Mouse (Mus musculus) frontal cortex, adult (tissue): ENCODE results near the gene Ttc6.
A peak's percentile ranks its signal among the peaks of the same experiment; 100 is the strongest.

ENCODE experiments used
- ATAC-seq: cut with Nextera tagmentation; 2 replicates; pipeline ENCODE4 v1.9.2; 2017; ENCODE audit warnings: mild to moderate bottlenecking, moderate library complexity, mixed read lengths; ENCODE audit not compliant: low TSS enrichment

The Ttc6 gene

DNA sequence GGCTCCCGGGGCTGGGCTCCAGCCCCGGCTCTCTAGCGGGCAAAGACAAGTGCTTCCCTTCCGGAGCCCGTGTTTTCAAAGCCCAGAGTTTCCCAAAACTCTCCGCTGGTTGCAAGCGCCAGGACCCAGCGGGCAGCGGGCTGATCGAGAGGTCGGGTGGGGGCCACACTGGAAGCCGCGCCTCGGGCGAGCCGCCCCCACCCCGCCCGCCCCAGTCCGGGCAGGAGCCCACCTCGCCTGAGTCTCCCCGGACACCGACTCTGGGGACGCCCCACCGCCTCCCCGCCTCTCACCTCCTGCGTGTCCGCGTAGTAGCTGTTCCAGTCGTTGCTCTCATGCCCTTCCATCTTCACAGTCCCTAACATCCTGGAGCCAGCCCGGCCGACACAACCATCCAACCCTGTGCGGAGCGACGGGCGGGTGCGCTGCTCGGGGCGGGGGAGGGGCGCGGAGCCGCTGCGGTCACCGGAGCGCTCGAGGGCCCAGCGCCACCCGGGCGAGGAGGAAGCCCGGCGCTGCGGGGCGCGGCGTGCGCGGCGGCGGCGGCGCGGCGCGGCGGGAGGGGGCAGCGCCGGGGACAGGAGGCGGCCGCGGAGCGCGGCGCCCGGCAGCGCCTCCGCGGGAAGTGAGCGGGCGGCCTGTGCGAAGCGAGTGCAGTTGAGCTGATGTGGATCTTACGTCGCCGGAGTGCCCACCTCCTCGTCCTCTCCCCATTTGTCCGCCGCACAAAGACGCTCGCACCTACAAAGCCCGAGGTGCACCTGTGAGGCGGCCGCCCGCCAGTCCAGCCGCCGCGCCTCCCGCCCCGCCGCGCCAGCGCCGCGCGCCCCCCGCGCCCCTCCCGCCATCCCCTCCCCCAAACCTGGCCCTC lies 18.3 kb upstream of the Ttc6 start:
- no peak for ATAC-seq

GRCm38 (mm10) chr12:57546415-57547201 lies 17.3 kb upstream of the Ttc6 start, which contains the start of gene Foxa1:
TSS of gene Foxa1 (minus strand) at chr12:57546916.
- ATAC-seq: no peak

DNA sequence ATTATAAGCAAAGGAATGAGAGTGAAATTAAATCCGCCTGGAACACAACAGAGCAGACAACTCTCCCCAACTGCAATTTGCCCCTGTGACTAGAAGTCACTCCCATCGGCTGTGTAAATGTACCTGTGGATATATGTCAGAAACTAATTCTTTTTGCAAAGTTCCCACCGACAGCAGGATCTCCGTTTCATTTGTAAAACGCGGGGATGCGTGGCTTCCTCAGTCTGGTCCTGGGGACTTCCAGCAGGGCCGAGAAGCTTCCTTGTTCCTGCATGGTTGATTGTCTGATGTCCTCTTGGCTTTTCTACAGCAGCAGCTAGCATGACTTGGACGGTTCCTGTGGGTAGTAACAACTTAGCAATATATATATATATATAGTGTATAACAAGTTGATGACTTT lies 16.0 kb upstream of the Ttc6 start:
- no peak for ATAC-seq

DNA sequence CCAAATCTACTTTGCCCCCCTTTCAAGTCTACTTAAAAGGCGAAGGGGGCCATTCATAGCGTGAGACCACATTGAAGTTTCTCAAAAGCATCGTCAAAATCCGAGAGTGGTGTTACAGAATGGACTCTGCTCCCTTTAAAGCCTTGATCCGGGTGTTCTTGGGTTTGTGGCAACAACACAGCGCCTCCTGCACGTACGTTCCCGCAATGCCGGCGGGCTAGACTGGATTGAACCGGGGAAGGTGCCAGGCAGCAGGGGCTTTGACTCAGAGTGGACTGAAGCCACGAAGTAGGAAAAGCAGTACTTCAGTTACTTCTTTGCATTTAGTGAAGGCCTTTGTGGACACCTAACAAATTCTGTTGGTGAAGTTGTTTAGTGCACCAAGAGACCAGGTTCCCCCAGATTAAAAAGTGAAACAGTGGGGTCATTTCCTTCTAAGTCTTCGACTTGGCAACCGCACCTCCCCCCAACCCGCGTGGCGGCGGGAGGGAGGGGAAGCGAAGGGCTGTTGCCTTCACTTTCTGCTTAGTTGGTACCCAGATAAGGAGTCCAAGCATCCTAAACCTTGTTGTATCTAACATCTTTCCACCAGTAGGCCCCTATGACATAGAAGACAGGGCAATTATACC lies 15.4 kb upstream of the Ttc6 start:
- ATAC-seq: no peak

DNA sequence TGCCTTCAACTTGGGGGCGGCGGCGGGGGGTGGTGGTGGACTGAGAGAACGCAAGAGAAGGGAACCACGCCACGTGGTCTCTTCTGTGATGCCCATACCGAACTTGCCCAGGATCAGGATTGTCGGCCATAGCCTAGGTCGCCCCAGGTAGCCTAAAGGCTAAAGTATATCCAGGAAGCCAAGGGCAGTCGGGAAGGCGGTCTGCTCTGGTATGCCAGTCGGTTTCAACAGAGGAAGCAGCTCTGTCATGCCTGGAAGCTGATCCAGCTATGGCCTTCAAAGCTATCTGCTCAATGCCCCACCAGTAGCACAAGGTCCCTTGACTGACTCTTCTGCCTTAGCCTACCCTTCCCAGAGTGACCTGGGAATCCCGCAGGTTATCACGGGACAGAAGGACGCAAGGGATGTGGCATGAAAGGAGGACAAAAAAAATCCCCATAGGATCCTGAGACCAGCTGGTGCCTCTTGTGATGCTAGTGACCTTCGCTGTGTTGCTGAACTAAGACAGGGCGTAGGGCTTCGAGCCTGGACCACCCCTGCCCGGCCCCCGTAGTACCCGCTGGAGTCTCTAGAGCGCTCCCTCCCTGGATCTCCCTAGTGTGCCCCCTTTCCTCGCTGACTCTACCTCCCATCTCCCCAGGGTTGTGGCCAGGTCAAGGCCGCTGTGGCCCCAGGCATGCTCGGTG lies 14.8 kb upstream of the Ttc6 start:
- no peak for ATAC-seq

GRCm38 (mm10) chr12:57549667-57550160 lies 14.2 kb upstream of the Ttc6 start:
- no peak for ATAC-seq

GRCm38 (mm10) chr12:57550181-57550808 lies 13.6 kb upstream of the Ttc6 start:
- no peak for ATAC-seq

- ATAC-seq: no peak
Observed at GRCm38 (mm10) chr12:57550881-57551280, 13.0 kb upstream of the Ttc6 start.

DNA sequence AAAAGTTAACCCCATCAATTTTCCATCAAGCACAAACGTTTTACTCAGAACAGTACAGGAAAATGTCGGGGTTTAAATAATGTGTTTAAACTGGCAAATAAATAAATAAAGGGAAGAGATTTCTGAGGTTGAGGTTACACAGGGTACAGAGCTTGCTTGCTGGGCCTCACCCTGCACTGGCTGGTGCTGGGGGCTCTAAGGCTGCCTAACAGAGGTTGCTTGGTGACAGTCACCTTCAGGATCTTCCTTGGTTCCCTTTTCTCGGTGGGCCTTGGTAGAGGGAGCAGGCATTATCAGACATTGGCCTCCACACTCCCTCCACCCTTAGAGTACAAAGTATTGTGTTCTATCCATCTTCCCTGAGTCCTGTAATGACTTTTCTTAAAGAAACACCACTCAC lies 11.6 kb upstream of the Ttc6 start:
- no peak for ATAC-seq

- no peak for ATAC-seq
Observed at GRCm38 (mm10) chr12:57554091-57554490, 9.8 kb upstream of the Ttc6 start.

GRCm38 (mm10) chr12:57571773-57572172 lies 7.9 kb downstream of the Ttc6 start:
- ATAC-seq: no peak

DNA sequence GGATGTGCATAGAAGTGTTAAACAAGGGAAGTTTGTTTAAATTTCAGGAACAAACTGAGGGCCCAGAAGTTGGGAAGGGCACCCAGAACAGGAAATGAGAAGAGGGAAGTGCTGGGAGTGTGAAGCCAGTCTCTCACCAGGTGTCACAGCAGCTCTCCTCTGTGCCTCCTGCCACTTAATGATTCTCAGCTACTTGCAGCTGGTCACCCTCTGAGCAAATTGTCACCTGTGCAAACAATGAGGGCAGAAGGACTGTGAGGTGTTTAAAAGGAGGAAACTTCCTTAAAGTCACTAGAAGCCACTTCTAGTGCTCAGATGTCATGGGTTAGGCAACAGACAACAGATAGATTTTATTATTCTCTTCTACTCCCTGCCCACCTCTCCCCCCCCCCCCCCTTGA lies 8.5 kb downstream of the Ttc6 start:
- ATAC-seq: no peak

DNA sequence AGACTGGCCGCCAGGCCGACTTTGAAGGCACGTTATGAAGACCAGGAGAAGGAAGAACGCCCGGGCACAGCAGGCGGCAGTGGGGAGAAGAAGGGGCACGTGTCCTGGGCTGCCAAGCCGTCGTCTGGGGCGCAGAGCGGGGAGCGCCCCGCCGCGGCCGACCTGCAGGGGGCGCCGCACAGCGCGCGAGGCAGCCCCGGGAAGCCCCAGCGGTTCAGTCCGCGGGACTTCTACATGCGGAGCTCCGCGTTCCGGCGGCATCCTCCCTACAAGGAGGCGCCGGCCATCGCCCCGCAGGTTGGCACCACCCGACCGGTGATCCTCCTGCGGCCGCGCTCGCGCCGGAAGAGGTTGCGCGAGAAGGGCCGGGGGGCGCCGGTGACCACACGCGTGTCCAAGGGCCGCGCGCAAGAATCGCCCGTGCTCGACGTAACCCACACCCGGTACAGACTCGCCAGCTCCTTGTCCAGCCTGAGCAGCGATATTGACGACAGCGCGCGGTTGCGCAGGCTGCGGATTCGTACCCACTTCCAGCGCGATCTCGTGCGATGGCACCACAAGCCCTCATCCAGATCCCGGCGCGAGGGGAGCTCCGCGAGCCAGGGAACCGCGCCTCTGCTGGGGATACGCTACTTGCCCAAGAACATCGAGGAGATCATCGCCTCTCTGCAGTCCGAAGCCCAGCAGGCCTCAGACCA lies 12.2 kb downstream of the Ttc6 start:
- peak; percentile 69; the same call in 1 of the 2 replicates for ATAC-seq

DNA sequence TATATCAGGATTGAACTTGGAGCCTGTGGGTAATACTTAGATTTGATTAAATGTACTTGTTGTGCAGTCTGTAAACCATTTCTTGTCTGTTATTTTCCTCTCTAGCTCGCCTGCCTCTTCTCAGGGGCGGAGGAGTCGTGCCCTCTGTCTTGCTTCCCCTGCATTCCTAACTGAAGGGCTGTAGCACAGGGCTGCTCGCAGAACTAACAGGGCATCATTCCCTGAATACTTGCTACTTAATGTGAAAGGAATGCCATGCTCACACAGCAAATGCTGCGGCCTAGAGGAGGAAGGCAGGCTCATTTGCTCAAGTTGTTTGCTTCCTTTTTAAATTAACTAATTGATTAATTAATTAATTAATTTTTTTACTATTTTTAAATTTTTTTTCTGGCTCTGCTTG lies 43.7 kb downstream of the Ttc6 start:
- ATAC-seq: no peak

GRCm38 (mm10) chr12:57615137-57615536 lies 51.2 kb downstream of the Ttc6 start:
- no peak for ATAC-seq

DNA sequence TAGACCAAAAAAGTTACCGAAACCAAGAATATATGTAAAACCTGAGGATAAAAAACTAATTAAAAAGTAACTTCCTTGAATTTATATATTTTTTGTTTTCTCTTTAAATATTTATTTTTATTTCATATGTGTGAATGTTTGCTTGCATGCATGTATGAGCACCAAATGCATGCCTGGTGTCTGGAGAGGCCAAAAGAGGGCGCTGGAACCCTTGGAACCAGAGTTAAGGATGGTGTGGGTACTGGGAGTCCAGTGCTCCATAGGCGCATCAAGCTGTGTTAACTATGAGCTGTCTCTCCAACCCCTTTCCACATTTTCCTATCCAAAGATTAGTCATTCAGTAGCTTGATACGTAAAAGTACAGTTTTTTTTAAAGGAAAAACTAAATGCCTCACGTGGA lies 58.1 kb downstream of the Ttc6 start:
- ATAC-seq: no peak

GRCm38 (mm10) chr12:57623264-57623663 lies 59.4 kb downstream of the Ttc6 start:
- no peak for ATAC-seq

DNA sequence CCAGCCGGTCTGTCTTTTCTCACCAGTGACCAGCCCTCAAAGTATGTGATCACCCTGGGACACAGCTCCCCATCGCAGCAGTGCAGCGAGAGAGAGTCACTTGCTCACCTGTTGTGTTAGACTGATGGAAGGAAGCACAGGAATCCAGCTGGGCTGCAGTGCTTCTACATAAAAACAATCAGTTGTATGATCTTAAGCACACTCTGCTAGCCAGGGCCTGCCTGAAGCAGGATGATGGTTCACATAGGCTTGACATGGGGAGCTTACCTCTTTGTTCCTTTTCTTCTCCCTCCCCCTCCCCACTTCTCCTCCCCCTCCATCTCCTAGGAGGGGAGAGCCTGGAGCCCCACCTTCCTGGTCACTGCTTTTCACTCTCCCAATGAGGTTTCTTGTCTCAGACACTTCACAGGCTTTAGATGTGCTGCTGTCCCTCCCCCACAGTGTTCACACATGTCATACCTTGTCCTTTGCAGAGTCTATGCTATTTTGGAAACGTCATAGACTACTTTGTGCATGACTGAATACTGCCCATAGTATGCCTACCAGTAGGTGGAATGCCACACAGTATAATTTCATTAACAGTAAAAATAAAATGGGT lies 60.2 kb downstream of the Ttc6 start:
- no peak for ATAC-seq

DNA sequence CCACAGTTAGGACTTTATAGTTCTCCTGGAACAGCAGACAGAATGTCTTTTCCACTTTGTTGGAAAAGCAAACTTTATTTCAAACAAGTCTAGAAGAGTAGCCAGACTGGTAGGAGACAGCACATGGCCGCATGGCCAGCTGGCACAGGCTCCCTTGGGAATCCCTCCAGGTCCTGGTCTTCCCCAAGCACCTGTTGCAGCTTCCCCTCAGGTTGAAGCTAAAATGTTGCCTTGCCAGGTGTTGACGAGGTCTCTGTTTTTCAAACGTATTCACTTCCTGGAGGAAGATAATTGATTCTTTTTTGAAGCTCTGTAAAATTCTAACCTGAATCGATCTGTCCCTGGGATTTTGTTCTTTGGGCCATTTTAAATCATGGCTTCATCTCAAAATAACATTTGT lies 86.1 kb downstream of the Ttc6 start:
- no peak for ATAC-seq

GRCm38 (mm10) chr12:57650677-57651076 lies 86.8 kb downstream of the Ttc6 start:
- ATAC-seq: no peak
